Mouse (Mus musculus): ENCODE data around the gene Mrpl2.

DNA sequence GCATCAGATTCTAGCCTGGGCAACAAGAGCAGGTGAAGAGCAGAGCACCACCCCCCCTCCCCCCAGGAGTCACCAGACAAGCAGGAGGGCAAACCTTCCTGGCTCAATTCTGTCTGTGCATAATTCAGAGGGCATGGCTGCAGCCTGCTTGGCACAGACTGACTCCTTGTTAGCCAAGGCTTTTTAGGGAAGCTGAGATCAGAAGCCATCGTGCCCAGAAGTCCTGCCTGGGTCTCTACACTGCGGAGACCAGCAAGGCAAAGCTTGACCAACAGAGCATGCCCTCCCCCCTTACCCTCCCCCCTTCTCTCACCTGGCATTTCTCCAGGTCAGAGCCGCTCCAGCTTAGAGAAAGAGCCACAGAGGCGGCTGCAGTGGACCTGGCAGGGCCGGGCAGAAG lies 16.7 kb downstream of the Mrpl2 start:
- TF ChIP-seq CTCF (IDR thresholded peaks at IDR 0.05; ENCODE audit: control insufficient read depth, insufficient read depth, low read length) (no peak), POLR2A (IDR thresholded peaks at IDR 0.05; ENCODE audit: borderline replicate concordance, control insufficient read depth, low read depth, low read length) (no peak)
